Mouse (Mus musculus) liver, adult 2 months (tissue): ENCODE measurements around the gene Hrh2.

Experiments used
- CTCF ChIP-seq: fragments of 200-500 bp; IDR thresholded peaks from 2 replicates; pipeline ENCODE4 v1.5.1; 2011; ENCODE audit warnings: low read depth, low read length, control low read depth
- POLR2A ChIP-seq: fragments of 200-500 bp; IDR thresholded peaks from 2 replicates; pipeline ENCODE4 v1.6.1; 2011; ENCODE audit warnings: low read length, control low read depth; ENCODE audit not compliant: insufficient read depth; ENCODE audit errors: extremely low read depth

GRCm38 (mm10) chr13:54237512-54237911 is 45.6 kb downstream of the Hrh2 start:
- TF ChIP-seq POLR2A (no peak), CTCF (no peak)
